Mouse (Mus musculus): ENCODE data around the gene Ftl1.

GRCm38 (mm10) chr7:45486761-45487415 lies 27.2 kb upstream of the Ftl1 start, which contains the start of gene Gm45808:
- TF ChIP-seq CTCF (IDR thresholded peaks at IDR 0.05; ENCODE audit: borderline replicate concordance, insufficient read depth, low read length) (no peak), POLR2A (IDR thresholded peaks at IDR 0.05; ENCODE audit: low read depth, low read length) (no peak)
